Mouse (Mus musculus): Measurements from ENCODE around the gene Dyrk1a.

DNA sequence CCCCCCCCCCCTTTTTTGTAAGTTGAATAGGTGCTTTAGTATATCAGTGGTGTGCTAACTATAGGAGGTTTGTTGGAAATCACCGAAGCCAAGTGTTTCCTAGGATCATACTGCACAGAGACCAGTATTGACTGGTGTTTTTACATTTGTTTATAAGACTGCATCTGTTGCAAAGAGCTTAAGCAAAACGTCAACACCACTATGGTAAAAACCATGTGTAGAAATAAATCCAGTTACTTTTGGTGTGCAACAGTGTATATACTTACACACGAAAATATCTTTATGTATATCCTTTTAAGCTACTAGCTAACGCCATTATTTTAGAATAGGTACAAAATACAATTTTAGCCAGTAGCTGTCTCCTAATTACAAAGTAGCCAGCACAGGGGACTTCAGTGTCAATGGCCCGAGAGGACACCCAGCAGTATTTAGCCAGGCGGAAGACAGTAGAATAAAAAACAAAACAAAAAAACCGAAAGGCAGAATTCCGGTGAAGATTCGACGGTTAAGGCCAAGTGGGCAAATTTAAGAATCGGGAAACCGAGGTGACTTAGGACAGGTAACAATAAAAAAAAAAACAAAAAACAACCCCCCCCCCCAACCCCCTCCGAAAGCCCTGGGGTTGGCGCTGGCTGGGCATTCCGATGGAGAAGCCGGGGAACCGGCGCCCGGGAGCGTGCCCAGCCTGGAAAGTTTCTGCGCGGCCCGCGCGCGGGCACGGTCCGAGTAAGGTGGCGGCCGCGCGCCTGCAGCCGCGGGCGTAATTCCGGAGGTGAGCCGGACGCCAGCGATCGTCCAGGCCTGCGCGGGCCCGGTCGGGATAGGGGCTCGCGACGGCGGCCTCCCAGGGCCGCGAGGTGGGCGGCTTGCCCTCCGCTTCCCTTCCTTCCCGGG lies 1.2 kb upstream of the Dyrk1a start:
- TF ChIP-seq EP300 (IDR thresholded peaks at IDR 0.05) (no peak), CTCF (IDR thresholded peaks at IDR 0.05) (no peak)

Measured in lung, postnatal 0 days (tissue).